Mouse (Mus musculus): ENCODE results near the gene Epb41.

Gene Epb41

GRCm38 (mm10) chr4:132074077-132074932 is 816 bp downstream of the Epb41 start, which contains the start of gene Gm10300:
TSS of gene Gm10300 (plus strand) at chr4:132074697.
- peak; percentile 98 for DNase-seq

DNA sequence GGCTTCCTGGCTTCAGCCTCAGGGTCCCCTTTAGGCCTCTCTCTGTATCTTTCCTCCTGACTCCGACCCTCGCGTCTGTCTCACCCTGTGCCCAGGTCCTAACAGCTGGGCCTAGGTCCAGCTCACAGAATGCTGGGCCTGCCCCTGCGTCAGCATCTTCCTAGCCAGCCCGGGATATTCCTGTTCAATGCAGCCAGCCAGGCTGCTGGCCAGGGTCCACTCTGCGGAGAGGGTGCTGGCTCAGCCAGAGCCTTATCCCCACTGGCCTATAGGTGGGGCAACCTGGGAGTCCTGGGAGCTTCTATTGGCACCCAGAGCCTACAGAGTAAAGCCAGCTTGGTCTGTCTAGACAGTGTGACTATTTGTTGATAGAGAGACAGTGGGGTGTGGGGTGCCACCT is 2.2 kb downstream of the Epb41 start:
- peak; percentile 97 for DNase-seq

GRCm38 (mm10) chr4:132072156-132072555 is 3.0 kb downstream of the Epb41 start:
- no peak for DNase-seq

DNA sequence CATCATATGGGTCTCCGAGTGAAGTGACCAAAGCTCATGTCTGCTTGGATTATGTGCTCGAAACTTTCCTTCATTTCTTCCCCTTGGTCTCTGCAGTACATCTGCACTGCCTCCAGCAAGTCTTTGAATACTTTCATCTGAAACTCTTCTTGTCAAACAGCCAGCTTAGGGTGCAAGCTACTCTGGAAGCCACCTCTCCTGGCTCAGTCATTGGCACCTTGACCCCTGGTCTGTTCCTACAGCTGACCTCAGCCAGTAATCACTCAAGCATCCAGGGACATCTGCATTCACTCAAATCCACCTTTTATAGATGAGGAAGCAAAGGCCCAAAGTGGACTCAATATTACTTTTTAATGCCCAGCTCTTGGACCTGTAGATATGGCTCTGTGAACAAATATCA is 3.4 kb downstream of the Epb41 start:
- DNase-seq = no peak

DNA sequence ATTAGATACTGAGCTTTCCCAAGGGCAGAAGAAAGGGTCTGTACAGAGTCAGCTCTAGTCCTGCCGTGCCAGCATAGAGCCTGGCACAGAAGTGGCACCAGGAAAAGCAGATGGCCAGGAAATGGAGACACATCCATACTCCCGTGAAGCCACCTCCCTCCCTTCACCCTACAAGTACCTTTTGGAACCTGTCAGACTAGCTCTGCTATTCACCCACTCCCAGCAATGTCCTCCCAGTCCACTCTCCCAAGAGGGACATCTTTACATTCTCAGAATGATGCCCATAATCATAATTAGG is 7.2 kb downstream of the Epb41 start:
- DNase-seq = no peak

- no peak for DNase-seq
Measured at GRCm38 (mm10) chr4:132067112-132067937, 7.8 kb downstream of the Epb41 start.

DNA sequence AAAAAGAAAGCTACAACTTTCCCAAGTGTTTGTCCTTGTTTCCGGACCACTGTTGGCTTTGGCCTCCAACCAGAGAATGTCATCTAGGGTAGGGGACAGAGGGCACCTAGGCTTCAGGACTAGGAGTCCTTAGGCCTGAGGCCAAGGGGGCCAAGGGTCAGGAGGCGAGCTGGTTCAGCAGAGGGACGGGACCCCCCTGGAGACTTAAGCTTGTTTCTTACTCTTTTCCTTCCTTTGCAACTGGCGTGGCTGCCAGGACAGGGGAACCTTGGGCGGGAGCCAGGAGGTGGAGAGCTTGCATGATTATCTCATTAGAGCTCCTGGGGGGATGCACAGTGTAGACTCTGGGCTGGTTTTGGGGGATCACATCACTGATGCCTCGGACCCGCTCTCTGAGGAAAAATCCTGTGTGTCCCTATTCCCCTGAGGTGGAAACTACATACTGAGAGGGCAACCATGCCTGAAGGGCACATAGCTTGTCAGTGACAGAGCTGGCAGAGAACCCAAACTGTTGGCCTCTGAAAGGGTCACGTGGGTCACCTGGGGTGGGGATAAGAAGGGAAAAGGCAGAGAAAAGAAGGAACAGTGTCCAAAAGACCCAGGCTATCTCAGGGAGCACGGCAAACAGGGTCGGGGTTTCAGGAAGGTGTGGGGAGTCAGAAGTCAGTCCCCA is 8.9 kb downstream of the Epb41 start:
- peak; percentile 99 for DNase-seq

DNA sequence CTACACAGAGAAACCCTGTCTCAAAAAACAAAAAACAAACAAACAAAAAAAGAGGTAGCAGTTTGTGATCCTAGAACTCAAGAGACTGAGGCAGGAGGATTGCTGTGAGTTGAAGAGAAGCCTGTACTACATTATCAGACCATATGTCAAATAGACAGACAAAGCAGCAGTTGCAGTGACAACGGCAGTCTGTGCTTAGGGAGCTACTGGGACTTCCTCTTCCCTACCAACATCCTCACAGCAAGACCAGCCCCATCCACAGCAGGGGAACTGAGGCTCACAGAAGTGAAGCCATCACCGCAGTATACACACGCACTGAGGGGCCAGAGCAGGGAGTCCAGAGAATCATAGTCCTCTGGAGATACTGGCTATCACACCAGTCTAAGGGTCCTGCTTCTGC is 9.5 kb downstream of the Epb41 start:
- DNase-seq = no peak

GRCm38 (mm10) chr4:132064550-132064949 is 10.6 kb downstream of the Epb41 start:
- DNase-seq = no peak

DNA sequence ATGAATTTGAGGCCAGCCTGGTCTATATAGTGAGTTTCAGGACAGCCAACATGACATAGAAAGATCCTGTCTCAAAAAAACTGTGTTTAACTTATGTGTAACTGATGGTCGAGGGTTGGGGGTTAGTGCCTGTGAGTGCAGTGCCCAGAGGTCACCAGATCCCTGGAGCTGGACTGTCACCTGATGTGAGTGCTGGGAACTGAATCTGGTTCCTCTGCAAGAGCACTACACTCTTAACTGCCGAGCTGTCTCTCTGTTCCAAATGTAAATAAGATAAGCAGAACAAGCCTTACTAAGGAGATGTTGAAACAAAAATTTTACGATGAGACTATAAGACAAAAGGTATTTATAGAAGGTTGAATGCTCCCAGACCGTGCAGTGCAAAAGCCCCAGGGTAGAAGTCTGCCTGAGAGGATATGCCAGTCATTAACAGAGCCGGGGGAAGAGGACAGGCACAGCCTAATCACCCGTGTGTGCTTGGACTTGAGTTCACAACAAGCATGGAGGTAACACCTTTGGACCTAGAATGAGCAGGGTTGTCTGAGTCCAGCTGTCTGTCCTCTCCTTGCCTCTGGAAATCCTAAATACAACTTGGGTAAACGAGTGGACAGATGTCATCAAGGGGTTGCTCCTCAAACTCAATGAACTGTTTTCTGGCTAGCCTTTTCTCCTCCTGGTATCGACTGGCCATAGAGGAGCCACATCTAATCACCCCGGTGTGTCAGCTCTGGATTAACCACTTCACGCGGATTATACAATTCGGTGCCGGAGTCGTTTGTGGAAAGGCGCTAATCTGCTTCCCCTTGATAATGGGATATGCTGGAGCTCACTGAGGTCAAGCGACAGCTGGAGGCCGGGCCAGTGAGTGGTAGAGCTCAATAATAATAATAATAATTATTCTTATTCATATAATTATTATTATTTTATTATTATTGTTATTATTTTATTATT is 11.9 kb downstream of the Epb41 start:
- no peak for DNase-seq

GRCm38 (mm10) chr4:132062289-132062688 is 12.8 kb downstream of the Epb41 start:
- DNase-seq = no peak

GRCm38 (mm10) chr4:132060040-132060832 is 14.9 kb downstream of the Epb41 start:
- no peak for DNase-seq

DNA sequence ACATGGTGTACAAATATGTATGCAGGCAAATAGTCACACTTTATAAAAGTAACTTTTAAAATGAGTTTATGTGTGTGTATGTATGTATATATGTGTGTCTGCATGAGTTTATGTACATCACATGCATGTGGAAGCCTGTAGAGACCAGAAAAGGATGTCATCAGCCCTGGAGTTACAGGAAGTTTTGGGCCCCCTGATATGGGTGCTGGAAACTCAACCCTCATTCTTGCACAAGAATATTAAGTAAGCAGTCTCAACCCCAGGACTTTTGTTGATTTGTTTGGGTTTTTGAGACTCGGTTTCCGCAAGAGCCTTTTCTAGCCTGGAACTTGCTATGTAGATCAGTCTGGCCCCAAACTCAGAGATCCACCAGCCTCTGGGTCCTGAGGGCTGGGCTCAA is 15.6 kb downstream of the Epb41 start:
- DNase-seq = no peak

DNA sequence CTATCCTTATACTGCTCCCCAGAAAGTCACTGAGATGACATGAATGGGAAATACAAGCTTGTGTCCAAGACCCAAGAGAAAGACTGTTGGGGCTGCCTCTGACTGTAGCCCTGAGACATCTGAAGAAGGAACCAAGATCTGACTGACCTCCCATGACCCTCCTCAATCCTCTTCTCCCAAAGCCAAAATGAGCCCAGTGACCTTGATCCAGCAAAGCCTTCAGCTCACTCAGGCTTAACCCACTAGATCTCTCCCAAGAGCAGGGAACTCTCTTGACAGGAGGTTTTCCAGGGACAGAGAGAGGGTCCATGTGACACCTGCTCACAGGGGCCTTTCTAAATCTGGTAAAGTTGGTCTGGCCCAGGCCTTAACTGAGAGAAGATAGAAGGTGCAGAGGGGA is 17.8 kb downstream of the Epb41 start:
- DNase-seq = no peak

DNA sequence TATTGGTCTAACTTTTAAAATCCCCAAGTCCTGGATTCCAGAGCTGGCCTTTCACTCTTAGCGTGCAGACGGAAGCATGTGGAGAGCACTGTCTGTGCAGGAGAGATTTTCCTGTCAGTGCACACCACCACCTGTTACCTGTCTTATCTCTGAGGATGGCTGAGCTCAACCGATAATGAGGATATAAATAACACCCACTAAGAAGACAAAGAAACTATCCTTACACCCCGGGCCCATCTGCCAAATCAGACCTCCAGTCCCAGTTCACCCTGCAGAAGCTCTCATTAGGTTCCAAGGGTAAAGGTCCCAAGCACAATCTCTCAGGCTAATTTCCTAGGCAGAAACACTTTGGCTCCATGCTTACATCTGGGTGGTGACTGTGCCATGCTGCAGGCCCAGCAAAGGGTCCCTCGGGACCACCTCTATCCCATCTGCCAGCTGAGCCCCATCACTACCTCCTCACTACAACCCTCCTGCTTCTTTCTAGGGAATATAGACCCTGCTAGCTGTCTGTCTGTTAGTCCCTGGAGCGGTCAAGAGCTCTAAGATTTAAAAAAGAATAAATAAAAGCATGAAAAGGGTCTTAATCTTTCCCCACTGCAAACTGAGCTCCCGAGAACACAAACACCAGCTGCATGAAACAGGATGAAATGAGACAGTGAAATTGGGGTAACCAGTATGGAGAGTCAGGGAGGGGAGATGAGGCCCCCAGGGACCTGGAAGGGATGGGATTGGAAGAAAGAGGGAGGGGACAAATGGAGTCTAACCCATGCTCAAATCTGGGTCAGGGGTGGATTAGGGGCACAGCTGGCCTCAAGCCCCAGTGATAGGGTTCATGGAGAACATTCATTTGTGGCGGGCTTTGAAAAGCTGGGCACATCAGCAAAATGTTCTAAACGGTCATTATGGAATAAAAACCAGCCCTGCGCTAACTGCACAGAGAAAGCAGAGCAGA is 23.5 kb downstream of the Epb41 start:
- DNase-seq = no peak

GRCm38 (mm10) chr4:132049549-132050200 is 25.4 kb downstream of the Epb41 start:
- peak; percentile 93 for DNase-seq

GRCm38 (mm10) chr4:132048995-132049404 is 26.1 kb downstream of the Epb41 start:
- DNase-seq = peak; percentile 100

- peak; percentile 95 for DNase-seq
Measured at GRCm38 (mm10) chr4:132048011-132048991, 26.8 kb downstream of the Epb41 start.

Data from heart, adult 11 months (tissue).